Mouse (Mus musculus): Measurements from ENCODE around the gene Samhd1. TPM values are rescaled to one million over a fixed set of nuclear protein-coding genes. Genes with fewer than 3 reads are reported as not detected.

Gene Samhd1
- polyA plus RNA-seq, 1 experiment from 2014 or later: 22.7 TPM

DNA sequence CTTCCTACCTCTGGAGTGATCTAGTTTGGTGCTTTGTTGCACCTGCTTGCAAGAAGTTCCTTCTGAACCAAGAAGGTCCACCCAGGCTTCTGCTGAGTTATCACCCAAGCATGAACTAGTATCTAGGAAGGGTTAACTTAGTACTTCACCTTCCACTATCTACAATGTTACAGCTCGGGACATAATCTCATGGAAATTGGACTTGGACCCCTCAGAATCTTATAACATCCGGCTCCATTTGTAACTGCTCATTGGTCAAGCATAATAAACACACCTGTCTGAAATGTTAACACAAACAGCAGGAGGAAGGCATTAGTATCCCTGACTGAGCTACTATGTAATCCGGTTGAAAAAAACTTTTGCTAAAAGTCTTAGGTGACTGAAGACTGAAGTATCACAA is 7.7 kb downstream of the Samhd1 start:
- no peak for ATAC-seq (ENCODE audit: insufficient number of reproducible peaks, low FRiP score, low TSS enrichment, low read depth)
- H3K4me3 ChIP-seq (replicated peaks): no peak overlapping the region
- no peaks in the 10 kb centered on the region for H3K4me1 ChIP-seq
- no peak overlapping the region for H3K27ac ChIP-seq (replicated peaks)
- H3K9me3 ChIP-seq (replicated peaks): no peaks in the 10 kb centered on the region
- H3K9ac ChIP-seq: no peak overlapping the region
- H3K36me3 ChIP-seq: peaks cover 22% of the 10 kb centered on the region
- H3K4me2 ChIP-seq (replicated peaks): no peak overlapping the region
- 87% methylated on average over 3 of the region's 3 CpGs for WGBS
- H3K27me3 ChIP-seq: no peaks in the 10 kb centered on the region

GRCm38 (mm10) chr2:157125246-157125645 is 9.8 kb downstream of the Samhd1 start:
- Histone ChIP-seq H3K27me3 (no peaks in the 10 kb centered on the region), H3K4me3 (replicated peaks) (no peak overlapping the region), H3K4me2 (replicated peaks) (no peak overlapping the region), H3K27ac (replicated peaks) (no peak overlapping the region), H3K36me3 (peaks cover 31% of the 10 kb centered on the region), H3K9me3 (replicated peaks) (no peaks in the 10 kb centered on the region), H3K9ac (no peak overlapping the region), H3K4me1 (no peaks in the 10 kb centered on the region)
- 91% methylated on average over 3 of the region's 3 CpGs for WGBS
- no peak for ATAC-seq (ENCODE audit: insufficient number of reproducible peaks, low FRiP score, low TSS enrichment, low read depth)

DNA sequence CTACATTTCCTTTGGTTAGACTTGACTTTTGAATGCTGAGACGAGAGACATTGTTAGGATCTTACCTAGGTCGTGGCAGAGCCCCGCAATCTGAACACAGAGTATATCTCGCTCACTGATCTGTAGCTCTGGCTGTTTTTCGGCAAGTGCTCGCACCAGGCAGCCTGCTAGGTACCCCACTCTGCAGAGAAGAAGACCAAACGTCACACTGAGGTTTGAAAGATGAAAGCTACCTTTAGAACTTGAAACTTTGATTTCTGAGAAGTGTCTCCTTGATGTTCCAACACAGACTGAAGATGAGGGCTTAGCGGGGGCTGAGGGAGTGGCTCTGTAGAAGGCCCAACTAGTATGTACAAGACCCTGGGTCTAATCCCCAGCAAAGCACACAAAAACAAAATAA is 13.3 kb downstream of the Samhd1 start:
- 86% methylated on average over 8 of the region's 8 CpGs for WGBS
- H3K27me3 ChIP-seq: no peaks in the 10 kb centered on the region
- no peaks in the 10 kb centered on the region for H3K9me3 ChIP-seq (replicated peaks)
- no peak overlapping the region for H3K4me2 ChIP-seq (replicated peaks)
- no peaks in the 10 kb centered on the region for H3K4me1 ChIP-seq
- H3K36me3 ChIP-seq: peaks cover 42% of the 10 kb centered on the region; the same call in 1 of the 2 replicates
- H3K27ac ChIP-seq (replicated peaks): no peak overlapping the region
- H3K4me3 ChIP-seq (replicated peaks): no peak overlapping the region
- ATAC-seq (ENCODE audit: insufficient number of reproducible peaks, low FRiP score, low TSS enrichment, low read depth): no peak
- H3K9ac ChIP-seq: no peak overlapping the region

GRCm38 (mm10) chr2:157119075-157119474 is 16.0 kb downstream of the Samhd1 start:
- Histone ChIP-seq H3K4me3 (replicated peaks) (no peak overlapping the region), H3K27me3 (no peaks in the 10 kb centered on the region), H3K36me3 (peaks cover 33% of the 10 kb centered on the region; the same call in 1 of the 2 replicates), H3K9me3 (replicated peaks) (no peaks in the 10 kb centered on the region), H3K4me1 (no peaks in the 10 kb centered on the region), H3K27ac (replicated peaks) (no peak overlapping the region), H3K9ac (no peak overlapping the region), H3K4me2 (replicated peaks) (no peak overlapping the region)
- WGBS: 75% methylated on average over 3 of the region's 3 CpGs
- ATAC-seq (ENCODE audit: insufficient number of reproducible peaks, low FRiP score, low TSS enrichment, low read depth): no peak

- H3K27me3 ChIP-seq: no peaks in the 10 kb centered on the region
- H3K9ac ChIP-seq: no peak overlapping the region
- no peak overlapping the region for H3K4me2 ChIP-seq (replicated peaks)
- H3K36me3 ChIP-seq: peaks cover 37% of the 10 kb centered on the region; the same call in 1 of the 2 replicates
- H3K27ac ChIP-seq (replicated peaks): no peak overlapping the region
- ATAC-seq (ENCODE audit: insufficient number of reproducible peaks, low FRiP score, low TSS enrichment, low read depth): no peak
- H3K4me1 ChIP-seq: no peaks in the 10 kb centered on the region
- WGBS: 90% methylated on average over 4 of the region's 4 CpGs
- no peak overlapping the region for H3K4me3 ChIP-seq (replicated peaks)
- no peaks in the 10 kb centered on the region for H3K9me3 ChIP-seq (replicated peaks)
Measured at GRCm38 (mm10) chr2:157118556-157118955, 16.5 kb downstream of the Samhd1 start.

DNA sequence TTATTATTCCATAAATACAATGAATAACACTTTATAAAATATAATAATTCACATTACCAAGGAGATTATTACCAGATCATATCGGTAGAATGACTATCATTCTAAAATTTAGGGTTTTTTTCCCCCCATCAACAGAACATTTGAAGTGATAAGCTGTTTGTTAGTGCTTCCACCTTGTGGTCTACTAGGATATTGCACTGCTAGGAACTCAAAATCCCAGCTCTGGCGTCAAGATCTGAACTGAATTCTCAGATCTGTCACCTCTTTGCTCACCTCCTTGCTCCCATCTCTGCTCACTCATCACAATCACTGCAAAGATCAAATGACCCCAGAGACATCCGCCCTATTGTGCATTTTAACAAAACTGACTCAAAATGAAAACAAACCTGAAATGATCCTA is 18.1 kb downstream of the Samhd1 start:
- 24% methylated on average over 3 of the region's 3 CpGs for WGBS
- H3K27me3 ChIP-seq: no peaks in the 10 kb centered on the region

DNA sequence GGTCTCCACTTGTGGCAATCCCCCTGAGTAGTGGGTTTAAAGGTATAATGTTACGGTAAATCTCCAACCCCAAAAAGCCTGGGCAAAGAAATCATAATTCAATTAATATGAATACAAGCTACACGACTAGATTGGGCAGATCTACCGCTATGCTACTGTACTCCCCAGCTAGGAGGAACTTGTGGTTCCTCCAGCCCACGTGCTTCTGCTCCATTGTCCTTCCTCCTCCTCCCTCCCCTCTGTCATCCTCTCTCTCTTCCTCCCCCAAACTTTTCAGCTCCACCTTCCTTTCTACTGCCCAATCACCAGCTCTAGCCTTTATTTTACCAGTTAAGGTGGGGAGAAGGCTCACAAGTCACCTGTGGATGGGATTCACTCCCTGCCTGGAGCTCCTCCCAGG is 26.8 kb downstream of the Samhd1 start:
- no peaks in the 10 kb centered on the region for H3K9me3 ChIP-seq (replicated peaks)
- no peak overlapping the region for H3K4me2 ChIP-seq (replicated peaks)
- H3K4me1 ChIP-seq: no peaks in the 10 kb centered on the region
- no peak overlapping the region for H3K4me3 ChIP-seq (replicated peaks)
- H3K27me3 ChIP-seq: no peaks in the 10 kb centered on the region
- H3K9ac ChIP-seq: no peak overlapping the region
- 82% methylated on average over 4 of the region's 4 CpGs for WGBS
- no peak overlapping the region for H3K27ac ChIP-seq (replicated peaks)
- peaks cover 47% of the 10 kb centered on the region for H3K36me3 ChIP-seq
- ATAC-seq (ENCODE audit: insufficient number of reproducible peaks, low FRiP score, low TSS enrichment, low read depth): no peak

More for the DNA sequence above, 18.1 kb downstream of the Samhd1 start:
- peaks cover 46% of the 10 kb centered on the region; the same call in 1 of the 2 replicates for H3K36me3 ChIP-seq
- no peak for ATAC-seq (ENCODE audit: insufficient number of reproducible peaks, low FRiP score, low TSS enrichment, low read depth)
- H3K9me3 ChIP-seq (replicated peaks): no peaks in the 10 kb centered on the region
- H3K9ac ChIP-seq: no peak overlapping the region
- H3K4me2 ChIP-seq (replicated peaks): no peak overlapping the region
- no peaks in the 10 kb centered on the region for H3K4me1 ChIP-seq
- H3K27ac ChIP-seq (replicated peaks): no peak overlapping the region
- H3K4me3 ChIP-seq (replicated peaks): no peak overlapping the region

DNA sequence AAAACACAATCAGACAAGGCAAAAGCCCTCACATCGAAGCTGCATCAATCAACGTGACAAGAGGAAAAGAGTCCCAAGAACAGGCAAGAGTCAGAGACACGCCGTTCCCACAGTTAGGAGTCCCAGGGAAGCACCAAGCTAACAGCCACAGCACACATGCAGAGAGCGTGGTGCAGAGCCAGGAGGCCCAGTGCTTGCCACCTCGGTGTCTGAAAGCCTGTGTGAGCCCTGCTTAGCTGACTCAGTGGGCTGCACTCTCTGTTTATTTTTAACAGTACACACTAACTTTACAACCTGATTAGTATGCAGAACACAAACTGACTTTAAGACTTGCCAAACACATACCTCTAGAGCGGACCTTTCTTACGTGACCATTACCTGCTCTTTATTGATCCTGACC is 30.6 kb downstream of the Samhd1 start:
- 86% methylated on average over 8 of the region's 8 CpGs for WGBS
- Histone ChIP-seq H3K36me3 (peaks cover 57% of the 10 kb centered on the region), H3K9me3 (replicated peaks) (no peaks in the 10 kb centered on the region), H3K4me1 (no peaks in the 10 kb centered on the region), H3K9ac (no peak overlapping the region), H3K4me3 (replicated peaks) (no peak overlapping the region), H3K4me2 (replicated peaks) (no peak overlapping the region), H3K27me3 (no peaks in the 10 kb centered on the region), H3K27ac (replicated peaks) (no peak overlapping the region)
- ATAC-seq (ENCODE audit: insufficient number of reproducible peaks, low FRiP score, low TSS enrichment, low read depth): no peak

DNA sequence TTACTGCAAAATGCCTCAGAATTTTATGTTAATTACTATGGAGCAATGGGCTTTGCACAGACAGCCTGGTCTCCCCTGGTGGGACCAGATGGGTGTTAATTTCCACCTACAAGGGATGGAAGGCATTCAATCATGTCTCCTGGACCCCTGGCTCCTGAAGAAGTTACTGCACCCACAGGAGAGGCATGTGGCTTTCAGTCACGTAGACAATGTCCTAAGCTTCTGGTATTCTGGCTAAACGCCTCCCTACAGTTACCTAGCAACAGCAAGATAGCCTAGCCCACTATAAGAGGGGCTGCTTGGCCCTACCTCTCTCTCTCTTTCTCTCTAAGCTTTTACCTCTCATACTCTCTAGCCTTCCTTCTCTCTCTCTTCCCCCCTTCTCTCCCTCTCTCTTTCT is 32.8 kb downstream of the Samhd1 start:
- 70% methylated on average over 2 of the region's 2 CpGs for WGBS
- Histone ChIP-seq H3K4me3 (replicated peaks) (no peak overlapping the region), H3K4me2 (replicated peaks) (no peak overlapping the region), H3K27ac (replicated peaks) (no peak overlapping the region), H3K27me3 (no peaks in the 10 kb centered on the region), H3K9me3 (replicated peaks) (no peaks in the 10 kb centered on the region), H3K36me3 (peaks cover 46% of the 10 kb centered on the region), H3K9ac (no peak overlapping the region), H3K4me1 (no peaks in the 10 kb centered on the region)
- no peak for ATAC-seq (ENCODE audit: insufficient number of reproducible peaks, low FRiP score, low TSS enrichment, low read depth)

DNA sequence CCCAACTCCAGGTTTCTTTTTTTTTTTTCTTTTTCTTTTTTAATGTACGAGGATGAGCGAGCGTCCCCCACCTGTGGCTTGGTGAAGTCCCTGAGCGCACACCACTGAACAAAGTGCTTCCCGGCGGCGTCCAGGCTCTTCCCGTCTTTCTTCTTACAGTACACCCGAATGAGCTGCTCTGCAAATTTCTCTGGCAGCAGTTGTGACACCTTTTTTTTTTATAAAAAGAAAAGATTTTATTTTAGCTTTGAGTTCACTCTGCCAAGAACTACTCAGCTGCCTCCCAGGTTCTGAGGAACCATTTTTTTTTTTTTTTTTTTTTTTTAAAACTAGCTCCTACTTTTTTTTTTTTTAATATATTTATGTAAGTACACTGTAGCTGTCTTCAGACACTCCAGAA is 33.4 kb downstream of the Samhd1 start:
- no peak overlapping the region for H3K9ac ChIP-seq
- peaks cover 41% of the 10 kb centered on the region for H3K36me3 ChIP-seq
- H3K27ac ChIP-seq (replicated peaks): no peak overlapping the region
- 99% methylated on average over 9 of the region's 9 CpGs for WGBS
- no peak overlapping the region for H3K4me3 ChIP-seq (replicated peaks)
- H3K4me2 ChIP-seq (replicated peaks): no peak overlapping the region
- H3K27me3 ChIP-seq: no peaks in the 10 kb centered on the region
- no peaks in the 10 kb centered on the region for H3K9me3 ChIP-seq (replicated peaks)
- no peak for ATAC-seq (ENCODE audit: insufficient number of reproducible peaks, low FRiP score, low TSS enrichment, low read depth)
- H3K4me1 ChIP-seq: no peaks in the 10 kb centered on the region

DNA sequence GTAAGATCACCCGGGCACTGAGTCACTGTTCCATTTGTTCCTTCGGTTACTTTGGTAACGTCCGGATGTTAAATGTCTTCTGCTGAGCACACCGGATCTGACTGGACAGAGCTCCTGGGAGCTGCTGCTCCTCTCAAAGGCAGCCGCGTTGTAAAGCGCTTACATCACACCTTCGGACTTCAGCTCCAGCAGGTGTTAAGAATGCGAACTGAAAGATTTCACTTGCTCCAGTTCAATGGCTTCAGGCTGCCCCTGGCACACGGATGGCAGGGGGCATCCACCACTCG is 34.8 kb downstream of the Samhd1 start:
- H3K9me3 ChIP-seq (replicated peaks): no peaks in the 10 kb centered on the region
- 87% methylated on average over 12 of the region's 12 CpGs for WGBS
- no peak overlapping the region for H3K4me3 ChIP-seq (replicated peaks)
- ATAC-seq (ENCODE audit: insufficient number of reproducible peaks, low FRiP score, low TSS enrichment, low read depth): no peak
- H3K27me3 ChIP-seq: no peaks in the 10 kb centered on the region
- H3K9ac ChIP-seq: no peak overlapping the region
- no peak overlapping the region for H3K4me2 ChIP-seq (replicated peaks)
- no peak overlapping the region for H3K27ac ChIP-seq (replicated peaks)
- H3K4me1 ChIP-seq: no peaks in the 10 kb centered on the region
- H3K36me3 ChIP-seq: peaks cover 41% of the 10 kb centered on the region

DNA sequence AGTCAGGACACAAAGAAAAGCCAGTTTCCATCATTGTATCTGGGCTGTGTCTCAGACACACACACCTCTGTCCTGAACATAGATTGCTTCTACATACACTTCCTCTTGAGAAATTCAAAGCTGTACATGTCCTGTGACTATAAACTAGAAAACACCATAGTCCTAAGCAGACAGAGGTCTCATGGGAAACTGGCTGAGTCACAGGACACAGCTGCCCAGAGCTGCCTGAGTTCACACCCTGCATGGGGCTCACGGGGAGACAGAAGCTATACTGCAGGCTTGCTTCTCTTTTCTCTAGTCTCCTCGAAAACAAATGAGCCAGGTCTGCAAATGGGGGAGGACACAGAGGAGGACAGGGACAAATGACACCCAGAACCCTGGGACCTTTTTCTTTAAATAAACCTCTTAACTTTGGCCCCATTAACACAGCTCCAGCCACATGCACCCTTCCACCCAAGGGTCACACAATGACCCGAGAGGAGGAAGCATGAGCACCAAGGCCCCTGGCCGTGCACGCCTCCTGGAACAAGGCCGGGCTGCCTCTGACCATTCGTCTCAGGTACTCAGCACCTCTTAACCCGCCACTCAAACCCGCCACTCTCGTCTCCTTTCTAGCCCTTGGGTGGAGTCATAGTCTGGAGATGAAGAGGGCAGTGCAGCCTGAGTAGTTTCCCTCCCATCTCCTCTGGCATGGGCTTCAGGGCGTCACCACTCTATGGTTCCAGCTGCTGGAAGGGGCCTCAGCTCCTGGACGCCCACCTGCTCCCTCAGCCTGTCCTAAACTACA is 35.3 kb downstream of the Samhd1 start:
- Histone ChIP-seq H3K4me2 (replicated peaks) (no peak overlapping the region), H3K4me1 (no peaks in the 10 kb centered on the region), H3K4me3 (replicated peaks) (no peak overlapping the region), H3K9me3 (replicated peaks) (no peaks in the 10 kb centered on the region), H3K27me3 (no peaks in the 10 kb centered on the region), H3K27ac (replicated peaks) (no peak overlapping the region), H3K9ac (no peak overlapping the region), H3K36me3 (peaks cover 38% of the 10 kb centered on the region)
- 77% methylated on average over 12 of the region's 12 CpGs for WGBS
- ATAC-seq (ENCODE audit: insufficient number of reproducible peaks, low FRiP score, low TSS enrichment, low read depth): no peak
